Mouse (Mus musculus): ENCODE data around the gene Cyth3.

GRCm38 (mm10) chr5:143649168-143649567 lies 26.9 kb downstream of the Cyth3 start:
- TF ChIP-seq CTCF (IDR thresholded peaks at IDR 0.05; ENCODE audit: extremely low read depth, insufficient read depth, insufficient read length, insufficient replicate concordance) (no peak), POLR2A (IDR thresholded peaks at IDR 0.05; ENCODE audit: low read depth, low read length) (no peak)

All from spleen, adult 2 months (tissue).